Mouse (Mus musculus): Measurements from ENCODE around the gene Edc4. TPM values are rescaled to one million over a fixed set of nuclear protein-coding genes. Genes with fewer than 3 reads are reported as not detected.
A peak's percentile ranks its signal among the peaks of the same experiment; 100 is the strongest.

The Edc4 gene
- total RNA-seq, 2 experiments from 2014 or later: 4.0 to 17.6 TPM

GRCm38 (mm10) chr8:105936866-105937475 lies 56.3 kb downstream of the Edc4 start:
- peak; percentile 92 for ATAC-seq (replicated peaks; ENCODE audit: low FRiP score, poor library complexity, severe bottlenecking)

DNA sequence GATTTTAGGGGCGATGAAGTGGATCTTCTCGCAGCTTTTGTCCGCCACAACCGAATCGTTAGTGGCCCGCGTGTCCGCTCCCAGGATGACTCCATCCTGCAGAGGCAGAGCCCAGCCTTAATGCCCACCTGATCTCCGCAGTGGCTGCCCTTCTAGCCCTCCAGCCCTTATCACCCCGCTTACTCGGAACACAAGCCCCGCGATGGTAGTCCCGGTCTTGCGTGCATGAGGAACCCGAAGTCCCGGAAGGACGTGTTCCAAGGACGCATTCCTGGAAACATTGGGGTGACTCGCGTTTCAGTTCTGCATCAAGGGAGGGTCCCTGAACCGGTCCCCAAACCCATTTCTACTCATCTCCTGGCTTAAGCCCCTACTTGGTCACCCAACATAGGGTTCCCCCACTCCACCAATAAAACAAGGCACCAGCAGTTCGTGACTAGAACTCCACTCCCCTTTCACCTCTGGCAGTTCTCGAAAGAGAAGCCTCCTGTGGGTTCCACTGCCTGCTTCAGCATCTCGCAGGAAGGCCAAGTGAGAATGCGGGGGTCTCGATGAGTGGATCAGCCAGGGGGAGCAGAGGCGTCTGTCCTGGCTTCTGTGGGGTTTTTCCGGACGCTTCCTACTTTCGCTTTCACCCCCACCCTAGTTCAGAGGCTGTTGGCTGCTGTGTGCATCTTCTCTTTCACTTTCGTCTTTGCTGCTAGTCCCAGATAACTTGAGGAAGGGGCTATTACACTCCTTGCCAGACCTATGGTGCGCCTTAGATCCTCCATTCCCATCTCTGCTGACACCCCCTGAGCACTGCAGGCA lies 57.0 kb downstream of the Edc4 start:
- ATAC-seq (replicated peaks; ENCODE audit: low FRiP score, poor library complexity, severe bottlenecking): peak; percentile 48

DNA sequence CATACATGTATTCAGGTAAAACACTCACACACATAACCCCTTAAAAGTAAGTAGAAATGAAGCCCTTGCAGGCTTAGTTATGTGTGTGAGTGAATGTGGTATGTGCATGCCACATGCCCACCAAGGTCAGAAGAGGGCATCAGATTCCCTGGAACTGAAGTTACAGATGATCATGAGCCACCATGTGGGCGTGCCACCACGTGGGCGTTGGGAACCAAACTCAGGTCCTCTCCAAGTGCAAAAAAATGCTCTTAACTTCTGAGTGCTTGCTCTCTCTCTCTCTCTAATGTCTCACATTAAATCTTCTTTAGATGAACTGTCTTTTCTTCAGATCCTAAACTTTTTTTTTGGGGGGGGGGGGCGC lies 57.6 kb downstream of the Edc4 start, which contains the start of gene Psmb10:
TSS of gene Psmb10 (minus strand) at position 139 of the 364 bp plus-strand sequence.
- ATAC-seq (replicated peaks; ENCODE audit: low FRiP score, poor library complexity, severe bottlenecking): no peak

DNA sequence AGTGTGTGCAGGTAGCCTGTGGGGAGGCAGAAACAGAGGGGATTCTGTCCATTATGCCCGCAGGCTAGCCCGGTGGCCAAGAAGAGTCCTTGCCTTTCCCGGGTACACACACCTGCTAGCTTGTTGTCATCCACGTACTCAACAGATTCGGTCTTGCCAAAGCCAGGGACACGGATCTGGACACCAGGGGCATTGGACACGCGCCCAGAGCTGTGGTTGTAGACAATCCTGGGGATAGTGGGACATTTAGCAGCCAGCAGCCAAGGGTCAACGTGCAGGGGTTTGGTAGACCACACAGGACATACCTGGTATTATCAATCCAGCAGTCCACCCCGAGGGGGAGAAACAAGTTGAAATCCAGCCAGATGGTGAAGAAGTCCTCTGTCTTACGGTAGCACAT lies 61.3 kb downstream of the Edc4 start:
- no peak for ATAC-seq (replicated peaks; ENCODE audit: low FRiP score, poor library complexity, severe bottlenecking)

GRCm38 (mm10) chr8:105942542-105942941 lies 61.9 kb downstream of the Edc4 start:
- ATAC-seq (replicated peaks; ENCODE audit: low FRiP score, poor library complexity, severe bottlenecking): no peak

GRCm38 (mm10) chr8:105943321-105943739 lies 62.6 kb downstream of the Edc4 start, which contains the start of gene Lcat:
TSS of gene Lcat (minus strand) at chr8:105943382.
- no peak for ATAC-seq (replicated peaks; ENCODE audit: low FRiP score, poor library complexity, severe bottlenecking)

Other genes starting within 250 kb of the Edc4 start
- gene Ctcf, start 244.3 kb upstream of the Edc4 start, total RNA-seq (2015; ENCODE audit: low replicate concordance): 51.6 and 81.5 TPM in 2 replicates
- 68.8 and 99.5 TPM in 2 replicates for gene Ctcf, start 244.3 kb upstream of the Edc4 start, total RNA-seq (2017; ENCODE audit: low replicate concordance)
- not detected in 2 replicates for gene Agrp, start 243.5 kb upstream of the Edc4 start, total RNA-seq (2015; ENCODE audit: low replicate concordance)
- gene Agrp, start 243.5 kb upstream of the Edc4 start, total RNA-seq (2017; ENCODE audit: low replicate concordance): not detected in 2 replicates
- gene Carmil2, start 194.6 kb upstream of the Edc4 start, total RNA-seq (2015; ENCODE audit: low replicate concordance): 3.1 TPM in 2 replicates
- gene Carmil2, start 194.6 kb upstream of the Edc4 start, total RNA-seq (2017; ENCODE audit: low replicate concordance): 2.5 and 3.5 TPM in 2 replicates
- 7.1 and 12.5 TPM in 2 replicates for gene Acd, start 179.8 kb upstream of the Edc4 start, total RNA-seq (2015; ENCODE audit: low replicate concordance)
- 1.7 and 7.8 TPM in 2 replicates for gene Acd, start 179.8 kb upstream of the Edc4 start, total RNA-seq (2017; ENCODE audit: low replicate concordance)
- 2.1 TPM in 1 of 2 replicates, not detected in the other for gene Pard6a, start 179.7 kb upstream of the Edc4 start, total RNA-seq (2015; ENCODE audit: low replicate concordance)
- gene Pard6a, start 179.7 kb upstream of the Edc4 start, total RNA-seq (2017; ENCODE audit: low replicate concordance): 0.56 and 1.5 TPM in 2 replicates
- gene 4933405L10Rik, start 173.2 kb upstream of the Edc4 start, total RNA-seq (2015; ENCODE audit: low replicate concordance): not detected in 2 replicates
- gene 4933405L10Rik, start 173.2 kb upstream of the Edc4 start, total RNA-seq (2017; ENCODE audit: low replicate concordance): not detected in 2 replicates
- 2.1 and 2.5 TPM in 2 replicates for gene Enkd1, start 172.7 kb upstream of the Edc4 start, total RNA-seq (2015; ENCODE audit: low replicate concordance)
- gene Enkd1, start 172.7 kb upstream of the Edc4 start, total RNA-seq (2017; ENCODE audit: low replicate concordance): 2.7 and 7.0 TPM in 2 replicates
- 0.21 and 0.38 TPM in 2 replicates for gene Gfod2, start 122.2 kb upstream of the Edc4 start, total RNA-seq (2015; ENCODE audit: low replicate concordance)
- gene Gfod2, start 122.2 kb upstream of the Edc4 start, total RNA-seq (2017; ENCODE audit: low replicate concordance): 0.51 TPM in 1 of 2 replicates, not detected in the other
- gene Ranbp10, start 53.5 kb upstream of the Edc4 start, total RNA-seq (2015; ENCODE audit: low replicate concordance): 514 and 565 TPM in 2 replicates
- gene Ranbp10, start 53.5 kb upstream of the Edc4 start, total RNA-seq (2017; ENCODE audit: low replicate concordance): 620 and 633 TPM in 2 replicates
- gene Tsnaxip1, start 53.1 kb upstream of the Edc4 start, total RNA-seq (2015; ENCODE audit: low replicate concordance): 1.0 and 1.2 TPM in 2 replicates
- 2.5 and 3.2 TPM in 2 replicates for gene Tsnaxip1, start 53.1 kb upstream of the Edc4 start, total RNA-seq (2017; ENCODE audit: low replicate concordance)
- 13.1 and 15.9 TPM in 2 replicates for gene Cenpt, start 27.6 kb upstream of the Edc4 start, total RNA-seq (2015; ENCODE audit: low replicate concordance)
- gene Cenpt, start 27.6 kb upstream of the Edc4 start, total RNA-seq (2017; ENCODE audit: low replicate concordance): 9.6 and 11.3 TPM in 2 replicates
- 6.3 and 16.3 TPM in 2 replicates for gene Thap11, start 25.7 kb upstream of the Edc4 start, total RNA-seq (2015; ENCODE audit: low replicate concordance)
- 7.1 and 8.3 TPM in 2 replicates for gene Thap11, start 25.7 kb upstream of the Edc4 start, total RNA-seq (2017; ENCODE audit: low replicate concordance)
- gene Nutf2, start 20.3 kb upstream of the Edc4 start, total RNA-seq (2015; ENCODE audit: low replicate concordance): 48.1 and 55.3 TPM in 2 replicates
- 5.7 and 8.9 TPM in 2 replicates for gene Nutf2, start 20.3 kb upstream of the Edc4 start, total RNA-seq (2017; ENCODE audit: low replicate concordance)
- gene Nrn1l, start 12.7 kb downstream of the Edc4 start, total RNA-seq (2015; ENCODE audit: low replicate concordance): not detected in 2 replicates
- gene Nrn1l, start 12.7 kb downstream of the Edc4 start, total RNA-seq (2017; ENCODE audit: low replicate concordance): not detected in 2 replicates
- gene Pskh1, start 19.6 kb downstream of the Edc4 start, total RNA-seq (2015; ENCODE audit: low replicate concordance): 6.3 TPM in 2 replicates
- 6.1 and 6.7 TPM in 2 replicates for gene Pskh1, start 19.6 kb downstream of the Edc4 start, total RNA-seq (2017; ENCODE audit: low replicate concordance)
- gene Ctrl, start 53.0 kb downstream of the Edc4 start, total RNA-seq (2015; ENCODE audit: low replicate concordance): not detected in 2 replicates
- gene Ctrl, start 53.0 kb downstream of the Edc4 start, total RNA-seq (2017; ENCODE audit: low replicate concordance): not detected in 2 replicates
- gene Psmb10, start 57.6 kb downstream of the Edc4 start, total RNA-seq (2015; ENCODE audit: low replicate concordance): 22.9 and 51.4 TPM in 2 replicates
- 7.2 and 13.2 TPM in 2 replicates for gene Psmb10, start 57.6 kb downstream of the Edc4 start, total RNA-seq (2017; ENCODE audit: low replicate concordance)
- 1.3 TPM in 1 of 2 replicates, not detected in the other for gene Lcat, start 62.5 kb downstream of the Edc4 start, total RNA-seq (2015; ENCODE audit: low replicate concordance)
- gene Lcat, start 62.5 kb downstream of the Edc4 start, total RNA-seq (2017; ENCODE audit: low replicate concordance): not detected in 2 replicates
- 4.0 and 7.9 TPM in 2 replicates for gene Slc12a4, start 85.2 kb downstream of the Edc4 start, total RNA-seq (2015; ENCODE audit: low replicate concordance)
- gene Slc12a4, start 85.2 kb downstream of the Edc4 start, total RNA-seq (2017; ENCODE audit: low replicate concordance): 0.68 and 1.4 TPM in 2 replicates
- not detected in 2 replicates for gene Dpep3, start 98.5 kb downstream of the Edc4 start, total RNA-seq (2015; ENCODE audit: low replicate concordance)
- gene Dpep3, start 98.5 kb downstream of the Edc4 start, total RNA-seq (2017; ENCODE audit: low replicate concordance): not detected in 2 replicates
- gene Dus2, start 110.5 kb downstream of the Edc4 start, total RNA-seq (2015; ENCODE audit: low replicate concordance): 3.7 and 6.3 TPM in 2 replicates
- 5.9 and 8.9 TPM in 2 replicates for gene Dus2, start 110.5 kb downstream of the Edc4 start, total RNA-seq (2017; ENCODE audit: low replicate concordance)
- gene Dpep2nb, start 125.1 kb downstream of the Edc4 start, total RNA-seq (2015; ENCODE audit: low replicate concordance): not detected in 2 replicates
- gene Dpep2nb, start 125.1 kb downstream of the Edc4 start, total RNA-seq (2017; ENCODE audit: low replicate concordance): not detected in 2 replicates
- 0.77 and 1.3 TPM in 2 replicates for gene Ddx28, start 131.0 kb downstream of the Edc4 start, total RNA-seq (2015; ENCODE audit: low replicate concordance)
- gene Ddx28, start 131.0 kb downstream of the Edc4 start, total RNA-seq (2017; ENCODE audit: low replicate concordance): 1.9 and 6.6 TPM in 2 replicates
- 52.2 and 56.7 TPM in 2 replicates for gene Nfatc3, start 178.0 kb downstream of the Edc4 start, total RNA-seq (2015; ENCODE audit: low replicate concordance)
- 24.5 and 32.7 TPM in 2 replicates for gene Nfatc3, start 178.0 kb downstream of the Edc4 start, total RNA-seq (2017; ENCODE audit: low replicate concordance)